In genomic region chr11:43921701-43922100, GRCm38 (mm10) we compare ENCODE assay signal across 29 mouse cellular contexts. TPM values are rescaled to one million over a fixed set of nuclear protein-coding genes. Genes with fewer than 3 reads are reported as not detected.
A peak's percentile ranks its signal among the peaks of the same experiment; 100 is the strongest.
DNase-seq lines count a peak whose midpoint lies in the region; ATAC-seq and TF ChIP-seq lines count a peak whose summit lies in the region.
"Had no signal": no experiment of that assay in that cellular context is flagged by ENCODE, and none has a peak within 500 bp of the region (broad histone marks: within the 10 kb centered on the region; RNA-seq: fewer than 3 reads in every experiment).

No protein-coding gene starts in this region.

- TF ChIP-seq POLR2A in brain, embryonic 14.5 days (IDR thresholded peaks at IDR 0.05; ENCODE audit: borderline replicate concordance, extremely low read depth, insufficient read depth, insufficient read length, poor library complexity, severe bottlenecking) = no peak

- ATAC-seq in embryonic facial prominence, embryonic 14.5 days (ENCODE audit: low read depth) = no peak
- ATAC-seq in inflammation-experienced regulatory T-cells, adult 6 months = no peak
- ATAC-seq in forebrain, postnatal 0 days = no peak
- ATAC-seq: forebrain, embryonic 14.5 days; intestine, postnatal 0 days; midbrain, embryonic 13.5 days had no signal

- no peak overlapping the region for H3K4me3 ChIP-seq in embryonic facial prominence, embryonic 14.5 days (ENCODE audit: low read depth, low read length)
- H3K4me3 ChIP-seq in embryonic facial prominence, embryonic 10.5 days = no peak overlapping the region
- no peak overlapping the region for H3K4me3 ChIP-seq in forebrain, postnatal 0 days (ENCODE audit: low read depth, low read length)
- H3K4me3 ChIP-seq: heart, embryonic 12.5 days; hindbrain, embryonic 13.5 days; limb, embryonic 12.5 days; liver, embryonic 15.5 days; midbrain, embryonic 13.5 days had no signal

- H3K9me3 ChIP-seq in embryonic facial prominence, embryonic 14.5 days (ENCODE audit: control insufficient read depth, low read length) = no peaks in the 10 kb centered on the region
- no peaks in the 10 kb centered on the region for H3K9me3 ChIP-seq in embryonic facial prominence, embryonic 10.5 days
- H3K9me3 ChIP-seq in forebrain, postnatal 0 days (ENCODE audit: low read length) = no peaks in the 10 kb centered on the region
- H3K9me3 ChIP-seq: G1E; heart, embryonic 12.5 days; hindbrain, embryonic 13.5 days; limb, embryonic 12.5 days; liver, embryonic 15.5 days; midbrain, embryonic 13.5 days had no signal

- no peak overlapping the region for H3K9ac ChIP-seq in embryonic facial prominence, embryonic 14.5 days (ENCODE audit: low read depth, low read length)
- H3K9ac ChIP-seq in forebrain, postnatal 0 days = no peak overlapping the region
- H3K9ac ChIP-seq: heart, embryonic 12.5 days; hindbrain, embryonic 13.5 days; limb, embryonic 12.5 days; liver, embryonic 15.5 days; lung, embryonic 14.5 days; midbrain, embryonic 13.5 days had no signal

- DNase-seq in embryonic facial prominence, embryonic 14.5 days (ENCODE audit: low spot score) = peak; percentile 16
- DNase-seq in embryonic facial prominence, embryonic 10.5 days (ENCODE audit: low spot score) = no peak
- DNase-seq in kidney, postnatal 10 days = peak; percentile 25
- no peak for DNase-seq in kidney, adult 8-10 months
- DNase-seq in 3T3-L1 (ENCODE audit: low read depth, low spot score) = peak; percentile 43
- peak; percentile 13 for DNase-seq in brain, embryonic 14.5 days (ENCODE audit: low read depth)
- DNase-seq in forebrain, postnatal 0 days = no peak
- DNase-seq: adrenal gland, adult 2 months; adrenal gland, postnatal 36 days; cerebellum, adult 2 months; cerebellum, postnatal 14 days; gastrocnemius, postnatal 25 days; heart, adult 18-20 months; heart, postnatal 4 days; lung, embryonic 14.5 days; right cerebral cortex, postnatal 14 days; thymus, adult 18-20 months; thymus, postnatal 25 days had no signal

- no peak for TF ChIP-seq CTCF in brain, embryonic 14.5 days (IDR thresholded peaks at IDR 0.05; ENCODE audit: borderline replicate concordance, extremely low read depth, insufficient read depth, insufficient read length)
- TF ChIP-seq CTCF in forebrain, postnatal 0 days (IDR thresholded peaks at IDR 0.05; ENCODE audit: low read depth) = no peak

- no peaks in the 10 kb centered on the region for H3K27me3 ChIP-seq in embryonic facial prominence, embryonic 14.5 days (replicated peaks; ENCODE audit: control insufficient read depth, insufficient read depth, low read length)
- 0 out of 2 replicates have a peak, but pooled peaks cover 6% of the 10 kb centered on the region for H3K27me3 ChIP-seq in embryonic facial prominence, embryonic 10.5 days (replicated peaks; ENCODE audit: low read depth, poor library complexity, severe bottlenecking)
- no peaks in the 10 kb centered on the region for H3K27me3 ChIP-seq in forebrain, postnatal 0 days (ENCODE audit: insufficient read depth, low read length)
- H3K27me3 ChIP-seq: heart, embryonic 12.5 days; hindbrain, embryonic 13.5 days; limb, embryonic 12.5 days; liver, embryonic 15.5 days; midbrain, embryonic 13.5 days had no signal

- no peak overlapping the region for H3K4me2 ChIP-seq in embryonic facial prominence, embryonic 14.5 days (ENCODE audit: low read depth, low read length)
- H3K4me2 ChIP-seq in forebrain, postnatal 0 days (ENCODE audit: low read depth) = no peak overlapping the region
- H3K4me2 ChIP-seq: heart, embryonic 12.5 days; hindbrain, embryonic 13.5 days; limb, embryonic 12.5 days; liver, embryonic 15.5 days; lung, embryonic 14.5 days; midbrain, embryonic 13.5 days had no signal

- no peaks in the 10 kb centered on the region for H3K4me1 ChIP-seq in embryonic facial prominence, embryonic 14.5 days (ENCODE audit: control insufficient read depth, insufficient read depth, low read length)
- H3K4me1 ChIP-seq in embryonic facial prominence, embryonic 10.5 days = 0 out of 2 replicates have a peak, but pooled peaks cover 3% of the 10 kb centered on the region
- H3K4me1 ChIP-seq in forebrain, postnatal 0 days (ENCODE audit: insufficient read depth) = no peaks in the 10 kb centered on the region
- H3K4me1 ChIP-seq: limb, embryonic 12.5 days; liver, embryonic 15.5 days had no signal

- H3K36me3 ChIP-seq in embryonic facial prominence, embryonic 14.5 days (ENCODE audit: control insufficient read depth, insufficient read depth, low read length) = no peaks in the 10 kb centered on the region
- no peaks in the 10 kb centered on the region for H3K36me3 ChIP-seq in embryonic facial prominence, embryonic 10.5 days (replicated peaks)
- H3K36me3 ChIP-seq in forebrain, postnatal 0 days (ENCODE audit: insufficient read depth) = no peaks in the 10 kb centered on the region
- H3K36me3 ChIP-seq: G1E; heart, embryonic 12.5 days; hindbrain, embryonic 13.5 days; limb, embryonic 12.5 days; liver, embryonic 15.5 days; midbrain, embryonic 13.5 days had no signal

- H3K27ac ChIP-seq in embryonic facial prominence, embryonic 14.5 days (replicated peaks; ENCODE audit: low read depth, low read length) = no peak overlapping the region
- no peak overlapping the region for H3K27ac ChIP-seq in embryonic facial prominence, embryonic 10.5 days (replicated peaks)
- H3K27ac ChIP-seq in forebrain, postnatal 0 days (ENCODE audit: low read depth, low read length) = no peak overlapping the region
- H3K27ac ChIP-seq: hindbrain, embryonic 13.5 days; limb, embryonic 12.5 days; liver, embryonic 15.5 days; macrophage; midbrain, embryonic 13.5 days had no signal

- 62% methylated on average over 2 of the region's 2 CpGs for WGBS in embryonic facial prominence, embryonic 14.5 days
- WGBS in embryonic facial prominence, embryonic 10.5 days = 77% methylated on average over 2 of the region's 2 CpGs
- 74% methylated on average over 2 of the region's 2 CpGs for WGBS in forebrain, postnatal 0 days

RNA-seq across cellular contexts. Expression of gene Adra1b, which starts 20.7 kb away (rescaled TPM):
- polyA plus RNA-seq in embryonic facial prominence, embryonic 14.5 days (2014; fragmentation: Nextera tagmentation; extraction: Ambion mirVana) = 0.59 and 0.67 TPM in 2 replicates
- 0.22 and 0.34 TPM in 2 replicates for polyA plus RNA-seq in embryonic facial prominence, embryonic 10.5 days (2016; fragmentation: Nextera tagmentation; extraction: Ambion mirVana)
- polyA plus RNA-seq in brain, embryonic 14.5 days (2012; rRNA removed) = 5.1 and 9.8 TPM in 2 replicates
- not detected for polyA plus RNA-seq in inflammation-experienced regulatory T-cells, adult 6 months (2017; shearing (Covaris generic))
- 7.2 and 12.1 TPM in 2 replicates for total RNA-seq in forebrain, postnatal 0 days (2014; rRNA removed)
- polyA plus RNA-seq in forebrain, postnatal 0 days (2015; fragmentation: Nextera tagmentation; extraction: Ambion mirVana) = 4.1 and 6.5 TPM in 2 replicates
- total RNA-seq: megakaryocyte-erythroid progenitor cell, adult 5-6 weeks had no signal
- polyA plus RNA-seq: G1E had no signal

Comparison
In these comparisons a context has a peak if more than half of its experiments do, and no peak if none do; other contexts are left out.
1. DNase-seq: peak in embryonic facial prominence, embryonic 14.5 days (single experiment), kidney, postnatal 10 days (single experiment), 3T3-L1 (single experiment) and brain, embryonic 14.5 days (single experiment); none in embryonic facial prominence, embryonic 10.5 days (single experiment), kidney, adult 8-10 months (0 of 2) and forebrain, postnatal 0 days (single experiment).